Mouse (Mus musculus): ENCODE measurements around the gene Fmo3. TPM values are rescaled to one million over a fixed set of nuclear protein-coding genes. Genes with fewer than 3 reads are reported as not detected.

Fmo3 gene
- polyA plus RNA-seq, 2 experiments: not detected

DNA sequence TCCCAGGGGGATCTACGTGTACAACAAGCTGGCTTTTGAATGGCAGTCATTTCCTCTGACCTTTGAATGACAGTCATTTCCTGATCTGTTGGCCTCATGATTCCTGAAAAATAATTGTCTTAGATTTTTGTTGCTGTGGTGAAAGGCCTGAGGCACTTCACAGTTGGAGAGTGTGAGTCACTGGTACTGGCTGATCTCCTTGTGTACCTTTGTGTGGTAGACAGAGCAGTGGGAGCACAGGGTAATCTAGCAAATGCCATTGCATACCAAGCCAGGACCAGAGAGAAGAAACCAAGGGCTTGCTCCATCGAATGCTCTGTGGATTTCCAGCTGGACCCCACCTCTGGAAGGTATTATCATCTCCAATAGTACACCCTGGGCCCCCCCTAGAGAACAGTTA, 31.2 kb downstream of the Fmo3 start:
- Histone ChIP-seq H3K27me3 (ENCODE audit: control insufficient read depth, insufficient read depth, low read length) (no peaks in the 10 kb centered on the region), H3K27ac (no peak overlapping the region), H3K4me2 (ENCODE audit: low read depth) (no peak overlapping the region), H3K9ac (replicated peaks) (no peak overlapping the region), H3K4me1 (replicated peaks; ENCODE audit: control insufficient read depth in 2 of 2, insufficient read depth in 2 of 2, low read length in 1 of 2) (no peaks in the 10 kb centered on the region), H3K36me3 (replicated peaks; ENCODE audit: control insufficient read depth, insufficient read depth, low read depth) (no peaks in the 10 kb centered on the region), H3K4me3 (ENCODE audit: insufficient read depth in 1 of 2, low read depth in 2 of 2, low read length in 2 of 2) (no peak overlapping the region), H3K9me3 (ENCODE audit: control insufficient read depth, low read length) (no peaks in the 10 kb centered on the region)
- WGBS (ENCODE audit: insufficient replicate concordance): 19% methylated on average over 2 of the region's 2 CpGs
- DNase-seq (ENCODE audit: low read depth in 3 of 3, low spot score in 3 of 3) (no peak), ATAC-seq (ENCODE audit: insufficient read depth) (no peak)
- no peak for TF ChIP-seq CTCF (IDR thresholded peaks at IDR 0.05; ENCODE audit: low read depth)
- no peak for TF ChIP-seq EP300 (IDR thresholded peaks at IDR 0.05; ENCODE audit: low read depth)

- H3K4me2 ChIP-seq (ENCODE audit: low read depth): no peak overlapping the region
- no peak overlapping the region for H3K9ac ChIP-seq (replicated peaks)
- TF ChIP-seq CTCF (IDR thresholded peaks at IDR 0.05; ENCODE audit: low read depth) (no peak), EP300 (IDR thresholded peaks at IDR 0.05; ENCODE audit: low read depth) (no peak)
- H3K36me3 ChIP-seq (replicated peaks; ENCODE audit: control insufficient read depth, insufficient read depth, low read depth): no peaks in the 10 kb centered on the region
- no peak overlapping the region for H3K27ac ChIP-seq
- DNase-seq (ENCODE audit: low read depth in 3 of 3, low spot score in 3 of 3) (no peak), ATAC-seq (ENCODE audit: insufficient read depth) (no peak)
- no peaks in the 10 kb centered on the region for H3K4me1 ChIP-seq (replicated peaks; ENCODE audit: control insufficient read depth in 2 of 2, insufficient read depth in 2 of 2, low read length in 1 of 2)
- H3K9me3 ChIP-seq (ENCODE audit: control insufficient read depth, low read length): no peaks in the 10 kb centered on the region
- 75% methylated on average over 1 of the region's 1 CpGs for WGBS (ENCODE audit: insufficient replicate concordance)
- no peak overlapping the region for H3K4me3 ChIP-seq (ENCODE audit: insufficient read depth in 1 of 2, low read depth in 2 of 2, low read length in 2 of 2)
- no peaks in the 10 kb centered on the region for H3K27me3 ChIP-seq (ENCODE audit: control insufficient read depth, insufficient read depth, low read length)
Observed at GRCm38 (mm10) chr1:162949763-162950162, 34.6 kb downstream of the Fmo3 start.

- Histone ChIP-seq H3K4me3 (ENCODE audit: insufficient read depth in 1 of 2, low read depth in 2 of 2, low read length in 2 of 2) (no peak overlapping the region), H3K27ac (no peak overlapping the region), H3K27me3 (ENCODE audit: control insufficient read depth, insufficient read depth, low read length) (no peaks in the 10 kb centered on the region), H3K36me3 (replicated peaks; ENCODE audit: control insufficient read depth, insufficient read depth, low read depth) (no peaks in the 10 kb centered on the region), H3K9ac (replicated peaks) (no peak overlapping the region), H3K4me1 (replicated peaks; ENCODE audit: control insufficient read depth in 2 of 2, insufficient read depth in 2 of 2, low read length in 1 of 2) (no peaks in the 10 kb centered on the region), H3K4me2 (ENCODE audit: low read depth) (no peak overlapping the region), H3K9me3 (ENCODE audit: control insufficient read depth, low read length) (no peaks in the 10 kb centered on the region)
- 65% methylated on average over 6 of the region's 6 CpGs for WGBS (ENCODE audit: insufficient replicate concordance)
- no peak for TF ChIP-seq CTCF (IDR thresholded peaks at IDR 0.05; ENCODE audit: low read depth)
- no peak for TF ChIP-seq EP300 (IDR thresholded peaks at IDR 0.05; ENCODE audit: low read depth)
- DNase-seq (ENCODE audit: low read depth in 3 of 3, low spot score in 3 of 3) (no peak), ATAC-seq (ENCODE audit: insufficient read depth) (no peak)
Observed at GRCm38 (mm10) chr1:162947934-162948333, 36.4 kb downstream of the Fmo3 start.

- WGBS (ENCODE audit: insufficient replicate concordance): 66% methylated on average over 4 of the region's 4 CpGs
- TF ChIP-seq CTCF (IDR thresholded peaks at IDR 0.05; ENCODE audit: low read depth) (no peak), EP300 (IDR thresholded peaks at IDR 0.05; ENCODE audit: low read depth) (no peak)
- H3K4me2 ChIP-seq (ENCODE audit: low read depth): no peak overlapping the region
Observed at GRCm38 (mm10) chr1:162946837-162947558, 37.3 kb downstream of the Fmo3 start.

GRCm38 (mm10) chr1:162943700-162944099, 40.6 kb downstream of the Fmo3 start:
- Histone ChIP-seq H3K9ac (replicated peaks) (no peak overlapping the region), H3K27me3 (ENCODE audit: control insufficient read depth, insufficient read depth, low read length) (no peaks in the 10 kb centered on the region), H3K4me3 (ENCODE audit: insufficient read depth in 1 of 2, low read depth in 2 of 2, low read length in 2 of 2) (no peak overlapping the region), H3K9me3 (ENCODE audit: control insufficient read depth, low read length) (no peaks in the 10 kb centered on the region), H3K4me2 (ENCODE audit: low read depth) (no peak overlapping the region), H3K4me1 (replicated peaks; ENCODE audit: control insufficient read depth in 2 of 2, insufficient read depth in 2 of 2, low read length in 1 of 2) (no peaks in the 10 kb centered on the region), H3K36me3 (replicated peaks; ENCODE audit: control insufficient read depth, insufficient read depth, low read depth) (no peaks in the 10 kb centered on the region), H3K27ac (no peak overlapping the region)
- 26% methylated on average over 6 of the region's 6 CpGs for WGBS (ENCODE audit: insufficient replicate concordance)
- DNase-seq (ENCODE audit: low read depth in 3 of 3, low spot score in 3 of 3) (no peak), ATAC-seq (ENCODE audit: insufficient read depth) (peak; percentile 47; the same call in 1 of the 2 replicates)
- TF ChIP-seq EP300 (IDR thresholded peaks at IDR 0.05; ENCODE audit: low read depth) (no peak), CTCF (IDR thresholded peaks at IDR 0.05; ENCODE audit: low read depth) (no peak)

More at GRCm38 (mm10) chr1:162946837-162947558, 37.3 kb downstream of the Fmo3 start:
- no peaks in the 10 kb centered on the region for H3K27me3 ChIP-seq (ENCODE audit: control insufficient read depth, insufficient read depth, low read length)
- H3K4me3 ChIP-seq (ENCODE audit: insufficient read depth in 1 of 2, low read depth in 2 of 2, low read length in 2 of 2): no peak overlapping the region
- H3K4me1 ChIP-seq (replicated peaks; ENCODE audit: control insufficient read depth in 2 of 2, insufficient read depth in 2 of 2, low read length in 1 of 2): no peaks in the 10 kb centered on the region
- H3K27ac ChIP-seq: no peak overlapping the region
- no peaks in the 10 kb centered on the region for H3K36me3 ChIP-seq (replicated peaks; ENCODE audit: control insufficient read depth, insufficient read depth, low read depth)
- no peak overlapping the region for H3K9ac ChIP-seq (replicated peaks)
- DNase-seq (ENCODE audit: low read depth in 3 of 3, low spot score in 3 of 3) (no peak), ATAC-seq (ENCODE audit: insufficient read depth) (no peak)
- H3K9me3 ChIP-seq (ENCODE audit: control insufficient read depth, low read length): no peaks in the 10 kb centered on the region

All from liver, embryonic 14.5 days (tissue).